Mouse (Mus musculus) embryonic facial prominence, embryonic 10.5 days (tissue): ENCODE measurements around the gene Mb21d2. TPM values are rescaled to one million over a fixed set of nuclear protein-coding genes. Genes with fewer than 3 reads are reported as not detected.

Experiments
- DNase-seq: peaks from one replicate; pipeline ENCODE4 v3.0.0-alpha.2; 2017; ENCODE audit warnings: low spot score
- H3K27ac ChIP-seq: fragments of 300-500 bp; sonication (generic); replicated peaks from 2 replicates; pipeline ENCODE4 v1.5.1; 2016; ENCODE audit warnings: mild to moderate bottlenecking
- H3K27me3 ChIP-seq: fragments of 300-500 bp; sonication (generic); replicated peaks from 2 replicates; pipeline ENCODE4 v1.6.1; 2016; ENCODE audit warnings: low read depth, mild to moderate bottlenecking; ENCODE audit not compliant: poor library complexity, severe bottlenecking
- H3K36me3 ChIP-seq: fragments of 300-500 bp; sonication (generic); replicated peaks from 2 replicates; pipeline ENCODE4 v1.6.1; 2016; ENCODE audit warnings: mild to moderate bottlenecking, moderate library complexity
- H3K4me1 ChIP-seq: fragments of 300-500 bp; sonication (generic); 2 replicates; pipeline ENCODE4 v1.6.1; 2016
- H3K4me3 ChIP-seq: fragments of 300-500 bp; sonication (generic); 2 replicates; pipeline ENCODE4 v1.5.1; 2016; ENCODE audit warnings: mild to moderate bottlenecking, moderate library complexity
- H3K9me3 ChIP-seq: fragments of 300-500 bp; sonication (generic); 2 replicates; pipeline ENCODE4 v1.6.1; 2016; ENCODE audit warnings: mild to moderate bottlenecking
- WGBS: fragments of 180-500 bp; shearing (Covaris S2); methylation state at CpG from one replicate; pipeline ENCODE4 v1.1.7; 2016; 5-methylcytosine and 5-hydroxymethylcytosine counted together
- polyA plus RNA-seq: library from polyadenylated mRNA; unstranded; fragments of >200 nt; fragmentation: Nextera tagmentation; extraction: Ambion mirVana; gene quantifications from 2 replicates; pipeline ENCODE4 v1.2.1, GENCODE M21; 2016

Gene Mb21d2
- polyA plus RNA-seq, 1 experiment from 2014 or later: 7.3 TPM

GRCm38 (mm10) chr16:28894872-28895271 lies 34.6 kb downstream of the Mb21d2 start:
- WGBS: 79% methylated on average over 6 of the region's 6 CpGs
- Histone ChIP-seq H3K4me1 (peaks cover 43% of the 10 kb centered on the region), H3K27me3 (no peaks in the 10 kb centered on the region), H3K36me3 (peaks cover 7% of the 10 kb centered on the region), H3K9me3 (peaks cover 4% of the 10 kb centered on the region; the same call in 1 of the 2 replicates), H3K4me3 (no peak overlapping the region), H3K27ac (no peak overlapping the region)
- no peak for DNase-seq

DNA sequence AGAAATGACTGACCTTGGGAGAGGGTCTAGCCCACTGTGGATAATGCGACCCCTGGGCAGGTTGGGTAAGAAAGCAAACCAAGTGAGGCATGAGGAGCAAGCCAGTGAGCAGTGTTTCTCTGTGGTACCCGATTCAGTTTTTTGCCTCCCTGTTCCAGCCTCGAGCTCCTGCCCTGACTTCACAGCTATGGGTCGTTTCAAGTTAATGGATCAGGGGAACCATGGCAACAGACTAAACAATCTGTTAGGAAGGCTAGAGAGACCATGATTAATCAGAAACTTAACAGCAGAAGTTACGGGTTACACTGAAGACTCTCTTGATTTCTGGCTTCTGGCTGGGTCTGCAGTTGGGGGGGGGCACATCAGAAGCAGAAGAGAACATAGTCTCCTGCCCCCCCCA lies 36.2 kb downstream of the Mb21d2 start:
- no peaks in the 10 kb centered on the region for H3K27me3 ChIP-seq
- no peak overlapping the region for H3K4me3 ChIP-seq
- no peak overlapping the region for H3K27ac ChIP-seq
- WGBS: 45% methylated on average over 5 of the region's 5 CpGs
- peaks cover 10% of the 10 kb centered on the region; the same call in 1 of the 2 replicates for H3K9me3 ChIP-seq
- H3K4me1 ChIP-seq: peaks cover 27% of the 10 kb centered on the region
- no peak for DNase-seq
- peaks cover 22% of the 10 kb centered on the region for H3K36me3 ChIP-seq

DNA sequence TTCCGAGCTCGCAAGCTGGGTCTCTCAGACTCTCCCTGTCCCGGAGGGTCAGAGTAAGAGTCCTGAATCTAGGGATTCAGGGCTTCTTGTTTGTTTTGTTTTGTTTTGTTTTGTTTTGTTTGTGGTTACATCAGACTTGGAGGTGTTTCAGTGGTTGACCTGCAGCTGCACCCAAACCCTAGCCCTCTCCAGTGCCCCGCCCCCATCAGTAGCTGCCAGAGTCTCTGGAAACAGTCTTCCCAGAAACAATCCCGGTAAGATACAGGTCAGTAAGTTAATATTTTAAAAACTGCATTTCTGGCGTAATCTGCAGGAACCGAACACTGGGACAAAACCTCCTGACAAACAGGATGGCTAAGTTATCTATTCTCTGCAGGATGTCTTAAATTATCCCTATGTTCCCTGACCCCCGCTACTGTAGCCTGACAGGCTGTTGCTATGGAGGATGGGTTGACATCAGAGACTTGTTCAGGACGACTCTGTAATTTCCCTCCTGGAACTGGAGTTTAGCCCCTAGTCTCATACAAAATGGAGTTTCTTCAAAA lies 43.2 kb downstream of the Mb21d2 start:
- WGBS: 61% methylated on average over 9 of the region's 9 CpGs
- no peak for DNase-seq
- H3K27ac ChIP-seq: no peak overlapping the region

DNA sequence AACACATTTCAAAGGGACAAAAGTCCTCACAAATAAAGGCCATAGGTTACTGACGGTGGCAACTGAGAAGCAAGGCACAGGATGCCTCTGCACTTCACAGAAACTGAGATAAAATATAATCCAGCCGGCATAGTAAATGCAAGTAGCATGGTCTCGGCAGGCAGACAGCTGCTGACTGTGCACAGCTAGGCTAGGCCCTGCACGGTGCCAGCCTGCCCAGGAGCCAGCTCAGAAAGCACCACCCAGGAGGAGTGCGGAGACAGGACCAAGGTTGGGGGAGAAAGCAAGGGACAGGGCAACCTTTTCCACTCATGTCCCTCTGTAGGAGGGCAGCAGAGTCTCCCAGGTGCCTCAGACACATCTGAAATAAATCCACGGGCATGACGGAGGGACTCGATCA lies 44.0 kb downstream of the Mb21d2 start:
- peaks cover 52% of the 10 kb centered on the region for H3K4me1 ChIP-seq
- H3K27ac ChIP-seq: no peak overlapping the region
- peaks cover 19% of the 10 kb centered on the region for H3K36me3 ChIP-seq
- no peak for DNase-seq
- H3K27me3 ChIP-seq: no peaks in the 10 kb centered on the region
- 87% methylated on average over 8 of the region's 8 CpGs for WGBS
- H3K9me3 ChIP-seq: peaks cover 10% of the 10 kb centered on the region; the same call in 1 of the 2 replicates
- H3K4me3 ChIP-seq: no peak overlapping the region

More for the DNA sequence above, 43.2 kb downstream of the Mb21d2 start:
- peaks cover 44% of the 10 kb centered on the region for H3K4me1 ChIP-seq
- H3K9me3 ChIP-seq: peaks cover 10% of the 10 kb centered on the region; the same call in 1 of the 2 replicates
- peaks cover 19% of the 10 kb centered on the region for H3K36me3 ChIP-seq
- H3K4me3 ChIP-seq: no peak overlapping the region
- no peaks in the 10 kb centered on the region for H3K27me3 ChIP-seq

GRCm38 (mm10) chr16:28884661-28885060 lies 44.8 kb downstream of the Mb21d2 start:
- H3K36me3 ChIP-seq: peaks cover 14% of the 10 kb centered on the region
- H3K27ac ChIP-seq: no peak overlapping the region
- 90% methylated on average over 5 of the region's 5 CpGs for WGBS
- no peaks in the 10 kb centered on the region for H3K27me3 ChIP-seq
- no peak for DNase-seq
- peaks cover 60% of the 10 kb centered on the region for H3K4me1 ChIP-seq
- H3K9me3 ChIP-seq: peaks cover 4% of the 10 kb centered on the region; the same call in 1 of the 2 replicates
- H3K4me3 ChIP-seq: no peak overlapping the region

DNA sequence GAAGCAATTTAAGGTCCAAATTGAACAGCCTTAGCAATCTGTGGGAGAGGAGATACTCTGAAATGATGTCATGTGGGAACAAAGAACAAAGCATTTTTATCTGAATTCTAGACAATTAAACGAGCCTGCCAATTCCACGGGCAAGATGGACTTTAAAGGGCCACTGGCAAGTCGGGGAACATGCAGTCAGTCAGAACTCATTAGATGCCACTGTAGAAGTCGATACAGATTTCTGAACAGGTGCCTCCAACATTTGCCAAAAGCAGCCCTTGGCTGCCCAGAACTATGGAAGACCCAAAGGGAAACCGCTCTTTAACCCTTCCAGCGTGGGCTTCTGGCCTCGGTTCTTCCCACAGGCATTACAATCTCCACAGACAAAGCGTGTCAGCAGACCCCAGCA lies 45.8 kb downstream of the Mb21d2 start:
- 86% methylated on average over 8 of the region's 8 CpGs for WGBS
- Histone ChIP-seq H3K27ac (no peak overlapping the region), H3K36me3 (peaks cover 4% of the 10 kb centered on the region), H3K4me3 (no peak overlapping the region), H3K27me3 (no peaks in the 10 kb centered on the region), H3K9me3 (no peaks in the 10 kb centered on the region), H3K4me1 (peaks cover 62% of the 10 kb centered on the region)
- DNase-seq: no peak

GRCm38 (mm10) chr16:28882687-28883428 lies 46.6 kb downstream of the Mb21d2 start:
- Histone ChIP-seq H3K36me3 (no peaks in the 10 kb centered on the region), H3K27ac (no peak overlapping the region), H3K27me3 (no peaks in the 10 kb centered on the region), H3K9me3 (no peaks in the 10 kb centered on the region), H3K4me3 (no peak overlapping the region), H3K4me1 (peaks cover 62% of the 10 kb centered on the region)
- no peak for DNase-seq
- 85% methylated on average over 21 of the region's 21 CpGs for WGBS

GRCm38 (mm10) chr16:28881787-28882186 lies 47.7 kb downstream of the Mb21d2 start:
- Histone ChIP-seq H3K27me3 (no peaks in the 10 kb centered on the region), H3K4me3 (no peak overlapping the region), H3K9me3 (no peaks in the 10 kb centered on the region), H3K36me3 (no peaks in the 10 kb centered on the region), H3K27ac (no peak overlapping the region), H3K4me1 (peaks cover 62% of the 10 kb centered on the region)
- no peak for DNase-seq
- WGBS: 76% methylated on average over 8 of the region's 8 CpGs

GRCm38 (mm10) chr16:28880756-28881155 lies 48.7 kb downstream of the Mb21d2 start:
- no peaks in the 10 kb centered on the region for H3K36me3 ChIP-seq
- peaks cover 57% of the 10 kb centered on the region for H3K4me1 ChIP-seq
- WGBS: 43% methylated on average over 8 of the region's 8 CpGs

DNA sequence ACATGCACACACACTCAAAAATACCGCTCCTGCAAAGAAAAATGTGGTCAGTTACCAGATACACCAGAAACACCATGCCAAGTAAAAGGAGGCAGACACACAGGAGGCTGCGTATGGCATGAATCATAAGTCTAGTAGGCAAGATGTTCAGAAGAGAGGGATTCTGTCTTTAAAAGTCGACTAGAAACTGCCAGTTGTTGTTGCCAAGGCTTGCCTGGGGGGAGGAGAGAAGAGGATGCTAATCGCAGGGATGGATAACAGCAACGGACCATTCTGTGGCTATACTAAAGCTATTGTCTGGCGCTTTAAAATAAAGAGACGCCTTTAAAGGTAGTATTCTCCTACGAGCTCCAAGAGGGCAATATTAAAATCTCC lies 49.2 kb downstream of the Mb21d2 start:
- 66% methylated on average over 8 of the region's 8 CpGs for WGBS
- no peak for DNase-seq
- H3K27ac ChIP-seq: no peak overlapping the region
- no peaks in the 10 kb centered on the region for H3K36me3 ChIP-seq
- no peak overlapping the region for H3K4me3 ChIP-seq
- H3K9me3 ChIP-seq: no peaks in the 10 kb centered on the region
- H3K4me1 ChIP-seq: peaks cover 53% of the 10 kb centered on the region
- no peaks in the 10 kb centered on the region for H3K27me3 ChIP-seq

More at GRCm38 (mm10) chr16:28880756-28881155, 48.7 kb downstream of the Mb21d2 start:
- no peaks in the 10 kb centered on the region for H3K9me3 ChIP-seq
- peak; percentile 32 for DNase-seq
- no peak overlapping the region; the same call in 1 of the 2 replicates for H3K27ac ChIP-seq
- H3K4me3 ChIP-seq: no peak overlapping the region
- no peaks in the 10 kb centered on the region for H3K27me3 ChIP-seq

GRCm38 (mm10) chr16:28879636-28880306 lies 49.7 kb downstream of the Mb21d2 start:
- Histone ChIP-seq H3K4me3 (no peak overlapping the region), H3K27me3 (no peaks in the 10 kb centered on the region), H3K27ac (no peak overlapping the region), H3K36me3 (no peaks in the 10 kb centered on the region), H3K9me3 (no peaks in the 10 kb centered on the region), H3K4me1 (peaks cover 49% of the 10 kb centered on the region)
- WGBS: 88% methylated on average over 12 of the region's 12 CpGs
- no peak for DNase-seq

DNA sequence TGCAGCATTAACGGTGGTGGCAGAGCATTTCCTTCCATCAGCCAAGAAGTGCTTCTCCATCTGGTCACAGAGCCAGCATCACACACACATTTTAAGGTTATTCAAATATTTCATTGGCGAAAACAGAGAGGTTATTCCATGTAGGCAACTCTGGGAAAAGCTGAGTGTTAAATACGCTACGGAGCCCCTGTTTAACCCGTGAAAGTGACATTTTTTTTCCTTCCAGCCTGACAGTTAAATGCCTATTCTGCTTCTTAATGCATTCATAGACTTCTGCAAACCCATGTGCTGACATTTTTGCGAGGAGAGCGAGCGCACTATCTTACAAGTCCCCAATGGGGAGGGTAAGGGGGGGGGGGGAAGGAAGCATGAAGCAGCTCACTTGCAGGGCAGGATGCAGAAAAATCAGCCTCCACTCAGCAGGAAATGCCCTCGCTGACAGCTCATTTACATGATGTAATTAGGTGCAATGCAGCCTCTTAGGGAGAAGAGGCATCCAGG lies 52.3 kb downstream of the Mb21d2 start:
- DNase-seq: no peak
- no peaks in the 10 kb centered on the region for H3K36me3 ChIP-seq
- H3K4me1 ChIP-seq: peaks cover 36% of the 10 kb centered on the region
- WGBS: 74% methylated on average over 9 of the region's 9 CpGs
- H3K4me3 ChIP-seq: no peak overlapping the region
- H3K9me3 ChIP-seq: no peaks in the 10 kb centered on the region
- no peaks in the 10 kb centered on the region for H3K27me3 ChIP-seq
- H3K27ac ChIP-seq: no peak overlapping the region
